Mouse (Mus musculus) spleen, adult 2 months (tissue): ENCODE data around the gene Clybl. TPM values are rescaled to one million over a fixed set of nuclear protein-coding genes. Genes with fewer than 3 reads are reported as not detected.

Experiments
- DNase-seq, 2 experiments: peaks; one replicate each; pipeline versions ENCODE4 v3.0.0 to v3.0.0-alpha.2; 2012 to 2021; ENCODE audit warnings: low spot score in 2 of 2, low read depth in 1 of 2
- H3K27ac ChIP-seq: fragments of 200-500 bp; 2 replicates; pipeline ENCODE4 v1.5.1; 2012; ENCODE audit warnings: low read length, inconsistent platforms; ENCODE audit not compliant: insufficient read depth
- H3K27me3 ChIP-seq: fragments of 200-500 bp; 2 replicates; pipeline ENCODE4 v1.6.1; 2012; ENCODE audit warnings: mild to moderate bottlenecking, moderate library complexity, low read length, inconsistent platforms; ENCODE audit not compliant: control insufficient read depth, insufficient read depth
- H3K36me3 ChIP-seq: fragments of 200-500 bp; 2 replicates; pipeline ENCODE4 v1.6.1; 2012; ENCODE audit warnings: mild to moderate bottlenecking, low read length, inconsistent platforms; ENCODE audit not compliant: control insufficient read depth, insufficient read depth
- H3K4me1 ChIP-seq: fragments of 200-500 bp; 2 replicates; pipeline ENCODE4 v1.6.1; 2011; ENCODE audit warnings: inconsistent platforms; ENCODE audit not compliant: control insufficient read depth, insufficient read depth, insufficient read length
- H3K4me3 ChIP-seq: fragments of 200-500 bp; 2 replicates; pipeline ENCODE4 v1.5.1; 2011; ENCODE audit warnings: mild to moderate bottlenecking, inconsistent platforms; ENCODE audit not compliant: insufficient read depth, insufficient read length; ENCODE audit errors: extremely low read depth
- CTCF ChIP-seq: fragments of 200-500 bp; IDR thresholded peaks from 2 replicates; pipeline ENCODE4 v1.5.1; 2011; ENCODE audit warnings: mild to moderate bottlenecking, inconsistent platforms; ENCODE audit not compliant: insufficient read depth, insufficient read length, insufficient replicate concordance; ENCODE audit errors: extremely low read depth
- POLR2A ChIP-seq: fragments of 200-500 bp; IDR thresholded peaks from 2 replicates; pipeline ENCODE4 v1.6.1; 2011; ENCODE audit warnings: low read depth, low read length, inconsistent platforms
- WGBS: fragments of 180-500 bp; shearing (Covaris S2); methylation state at CpG from one replicate; pipeline ENCODE4 v1.1.7; 2018; 5-methylcytosine and 5-hydroxymethylcytosine counted together
- polyA plus RNA-seq: library from polyadenylated mRNA; depleted of rRNA; stranded (reverse); fragments of >200 nt; gene quantifications from 2 replicates; pipeline ENCODE4 v1.2.3, GENCODE M21; 2012

Gene Clybl
- polyA plus RNA-seq, 1 experiment: 2.1 TPM

GRCm38 (mm10) chr14:122194630-122195029 lies 13.1 kb downstream of the Clybl start:
- H3K4me1 ChIP-seq: no peaks in the 10 kb centered on the region
- no peak for DNase-seq
- H3K27me3 ChIP-seq: no peaks in the 10 kb centered on the region
- TF ChIP-seq POLR2A (no peak), CTCF (no peak)
- H3K4me3 ChIP-seq: no peak overlapping the region
- no peaks in the 10 kb centered on the region for H3K36me3 ChIP-seq
- WGBS: 94% methylated on average over 8 of the region's 8 CpGs
- H3K27ac ChIP-seq: no peak overlapping the region

DNA sequence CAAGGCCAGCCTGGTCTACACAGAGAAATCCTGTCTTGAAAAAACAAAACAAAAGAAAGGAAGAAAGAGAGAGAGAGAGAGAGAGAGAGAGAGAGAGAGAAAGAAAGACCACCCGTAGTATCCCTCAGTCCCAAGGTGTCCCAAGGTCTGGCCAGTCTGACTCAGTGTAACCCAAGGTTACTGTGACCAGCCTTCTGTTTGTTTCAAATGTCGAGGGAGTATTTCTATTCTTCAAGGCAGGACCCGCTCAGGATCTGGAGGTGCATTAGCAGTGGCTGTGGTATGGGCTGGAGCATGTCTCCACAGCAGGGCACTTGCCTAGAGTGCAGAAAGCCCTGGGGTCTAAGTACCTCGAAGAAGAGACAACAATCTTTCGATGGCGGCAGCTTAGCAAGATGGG lies 15.3 kb downstream of the Clybl start:
- WGBS: 92% methylated on average over 6 of the region's 6 CpGs
- Histone ChIP-seq H3K4me1 (no peaks in the 10 kb centered on the region), H3K4me3 (no peak overlapping the region), H3K27ac (no peak overlapping the region), H3K27me3 (no peaks in the 10 kb centered on the region), H3K36me3 (no peaks in the 10 kb centered on the region)
- no peak for TF ChIP-seq POLR2A
- TF ChIP-seq CTCF: no peak
- DNase-seq: no peak

DNA sequence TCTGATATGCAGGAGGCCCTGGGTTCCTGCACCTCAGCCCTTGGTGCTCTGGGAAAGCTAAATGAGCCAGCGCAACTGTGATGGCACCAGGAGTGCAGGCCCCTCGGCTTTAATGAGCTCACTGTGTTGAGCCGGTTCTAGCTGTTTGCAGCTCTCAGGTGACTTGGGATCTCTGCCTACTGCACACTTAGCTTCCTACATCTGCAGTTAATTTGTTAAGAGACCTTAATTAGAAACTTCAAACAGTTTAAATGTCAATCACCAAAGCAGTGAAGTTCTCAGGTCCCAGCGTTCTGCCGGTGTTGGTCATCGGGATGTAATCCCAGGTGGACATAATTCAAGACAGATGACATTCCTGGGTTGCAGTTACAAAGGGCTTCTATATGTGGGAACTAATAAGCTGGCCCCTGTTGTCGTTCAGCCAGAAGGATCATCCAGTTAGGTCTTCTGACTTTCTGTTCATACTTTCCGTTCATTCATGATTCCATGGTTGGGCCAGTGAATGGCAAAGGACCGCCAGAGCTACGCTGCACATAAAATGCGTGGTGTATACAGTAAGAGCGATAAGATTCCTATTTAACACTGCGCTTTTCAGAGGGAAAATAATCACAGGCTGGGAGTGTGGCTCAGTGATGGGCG lies 18.9 kb downstream of the Clybl start:
- Histone ChIP-seq H3K4me1 (no peaks in the 10 kb centered on the region), H3K4me3 (no peak overlapping the region), H3K27me3 (no peaks in the 10 kb centered on the region), H3K36me3 (no peaks in the 10 kb centered on the region), H3K27ac (no peak overlapping the region)
- 94% methylated on average over 14 of the region's 14 CpGs for WGBS
- DNase-seq: no peak
- TF ChIP-seq POLR2A: no peak
- no peak for TF ChIP-seq CTCF

GRCm38 (mm10) chr14:122209177-122209576 lies 27.7 kb downstream of the Clybl start:
- no peaks in the 10 kb centered on the region for H3K27me3 ChIP-seq
- H3K36me3 ChIP-seq: no peaks in the 10 kb centered on the region
- no peak overlapping the region for H3K27ac ChIP-seq
- H3K4me3 ChIP-seq: no peak overlapping the region
- TF ChIP-seq POLR2A: no peak
- TF ChIP-seq CTCF: no peak
- 89% methylated on average over 5 of the region's 5 CpGs for WGBS
- DNase-seq: no peak
- no peaks in the 10 kb centered on the region for H3K4me1 ChIP-seq

DNA sequence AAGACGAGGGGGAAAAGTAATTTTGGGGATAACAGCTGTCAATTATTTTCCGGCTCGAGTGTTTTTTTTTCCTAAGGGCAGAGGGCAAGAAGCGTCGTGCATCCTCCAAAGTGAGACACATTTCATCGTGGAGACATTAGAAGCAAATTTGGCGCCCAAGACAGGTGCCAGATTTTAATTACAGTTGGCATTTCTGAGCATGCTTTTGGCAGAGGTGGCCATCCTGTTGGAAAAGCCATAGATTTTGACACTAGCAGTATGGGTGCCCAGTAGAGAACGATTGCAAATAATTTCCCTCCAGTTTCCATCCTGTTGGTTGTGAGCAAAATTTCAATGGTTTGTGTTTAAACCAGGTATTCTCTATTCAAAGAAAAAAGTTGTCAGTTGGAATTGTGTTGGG lies 32.1 kb downstream of the Clybl start:
- Histone ChIP-seq H3K36me3 (no peaks in the 10 kb centered on the region), H3K4me1 (no peaks in the 10 kb centered on the region), H3K4me3 (no peak overlapping the region), H3K27me3 (no peaks in the 10 kb centered on the region), H3K27ac (no peak overlapping the region)
- WGBS: 94% methylated on average over 8 of the region's 8 CpGs
- TF ChIP-seq POLR2A: no peak
- TF ChIP-seq CTCF: no peak
- DNase-seq: no peak

GRCm38 (mm10) chr14:122214126-122214525 lies 32.6 kb downstream of the Clybl start:
- no peak for TF ChIP-seq CTCF
- TF ChIP-seq POLR2A: no peak
- H3K27ac ChIP-seq: no peak overlapping the region
- no peaks in the 10 kb centered on the region for H3K4me1 ChIP-seq
- H3K36me3 ChIP-seq: no peaks in the 10 kb centered on the region
- H3K27me3 ChIP-seq: no peaks in the 10 kb centered on the region
- DNase-seq: no peak
- no peak overlapping the region for H3K4me3 ChIP-seq
- WGBS: 92% methylated on average over 6 of the region's 6 CpGs

- Histone ChIP-seq H3K4me3 (no peak overlapping the region), H3K36me3 (no peaks in the 10 kb centered on the region)
- WGBS: 92% methylated on average over 4 of the region's 4 CpGs
These were observed 35.7 kb downstream of the Clybl start for GRCm38 (mm10) chr14:122217221-122217620.

More at GRCm38 (mm10) chr14:122217221-122217620, 35.7 kb downstream of the Clybl start:
- Histone ChIP-seq H3K4me1 (no peaks in the 10 kb centered on the region), H3K27me3 (no peaks in the 10 kb centered on the region), H3K27ac (no peak overlapping the region)
- TF ChIP-seq CTCF (no peak), POLR2A (no peak)
- no peak for DNase-seq
